Mouse (Mus musculus): ENCODE measurements at regions not wholly inside any gene's neighbourhood (a gene's known extent, or its start where the extent isn't known, plus 50 kb on each side); places are given as distances from the start of the nearest gene placed in this dataset.
A peak's percentile ranks its signal among the peaks of the same experiment; 100 is the strongest.

DNA sequence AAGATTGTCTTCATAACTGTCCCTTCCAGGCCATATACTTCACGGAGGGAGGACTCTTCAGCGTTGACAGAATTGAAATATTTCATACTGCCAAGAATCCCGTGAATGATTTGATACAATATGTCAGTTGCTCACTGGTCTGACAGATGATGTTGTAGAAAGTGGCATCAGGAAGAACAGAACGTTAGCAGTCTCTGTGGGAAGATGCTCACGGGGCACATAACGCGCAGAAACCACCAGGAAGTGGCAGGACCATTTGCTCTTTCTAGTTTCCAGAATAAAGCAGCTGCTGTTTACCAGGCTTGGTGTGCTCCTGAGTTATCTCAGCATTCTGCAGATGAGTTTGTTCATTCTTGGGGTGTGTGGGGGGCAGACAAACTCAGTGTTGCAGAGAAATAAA is 206.0 kb downstream of the Lurap1l start:
- no peak for DNase-seq
- TF ChIP-seq CTCF (IDR thresholded peaks at IDR 0.05; ENCODE audit: borderline replicate concordance, insufficient read depth, low read depth, low read length) (no peak), POLR2A (IDR thresholded peaks at IDR 0.05; ENCODE audit: borderline replicate concordance, insufficient read depth, low read length) (no peak)

GRCm38 (mm10) chr4:81124155-81124554 is 213.7 kb downstream of the Lurap1l start:
- Histone ChIP-seq H3K27me3 (ENCODE audit: control insufficient read depth, insufficient read depth, low read length) (no peaks in the 10 kb centered on the region; the same call in 1 of the 2 replicates), H3K27ac (ENCODE audit: insufficient read depth, low read length) (no peak overlapping the region), H3K4me1 (ENCODE audit: control insufficient read depth, insufficient read depth, low read length) (no peaks in the 10 kb centered on the region), H3K4me3 (replicated peaks; ENCODE audit: insufficient read depth, low read depth, low read length) (no peak overlapping the region)
- WGBS, result 56% methylated on average over 3 of the region's 3 CpGs
- no peak for DNase-seq
- TF ChIP-seq CTCF (IDR thresholded peaks at IDR 0.05; ENCODE audit: borderline replicate concordance, insufficient read depth, low read depth, low read length) (no peak), POLR2A (IDR thresholded peaks at IDR 0.05; ENCODE audit: borderline replicate concordance, insufficient read depth, low read length) (no peak)

More for the DNA sequence above, 206.0 kb downstream of the Lurap1l start:
- Histone ChIP-seq H3K4me1 (ENCODE audit: control insufficient read depth, insufficient read depth, low read length) (no peaks in the 10 kb centered on the region), H3K4me3 (replicated peaks; ENCODE audit: insufficient read depth, low read depth, low read length) (no peak overlapping the region), H3K27ac (ENCODE audit: insufficient read depth, low read length) (no peak overlapping the region), H3K27me3 (ENCODE audit: control insufficient read depth, insufficient read depth, low read length) (no peaks in the 10 kb centered on the region)
- WGBS, result 29% methylated on average over 7 of the region's 7 CpGs

GRCm38 (mm10) chr4:81129874-81130273 is 219.4 kb downstream of the Lurap1l start:
- no peak for DNase-seq

DNA sequence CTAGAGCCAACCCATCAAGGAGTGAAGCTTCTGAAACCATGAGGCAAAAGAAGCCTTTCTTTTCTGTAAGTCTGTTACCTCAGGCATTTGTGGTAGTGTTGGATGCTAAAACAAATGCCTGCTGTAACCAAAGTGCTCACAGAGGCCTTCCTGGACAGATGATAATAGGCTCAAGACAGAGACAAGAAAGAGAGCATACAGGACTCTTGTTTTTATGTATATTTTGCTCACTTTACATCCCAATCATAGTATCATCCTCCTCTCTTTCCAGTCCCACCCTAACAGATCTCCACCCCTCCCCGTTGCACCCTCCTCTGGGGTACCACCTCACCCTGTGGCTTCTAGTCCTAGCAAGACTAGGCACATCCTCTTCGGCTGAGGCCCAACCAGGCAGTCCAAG is 262.7 kb downstream of the Lurap1l start:
- H3K27me3 ChIP-seq (ENCODE audit: control insufficient read depth, insufficient read depth, low read length), result no peaks in the 10 kb centered on the region
- TF ChIP-seq CTCF (IDR thresholded peaks at IDR 0.05; ENCODE audit: borderline replicate concordance, insufficient read depth, low read depth, low read length) (no peak), POLR2A (IDR thresholded peaks at IDR 0.05; ENCODE audit: borderline replicate concordance, insufficient read depth, low read length) (no peak)
- DNase-seq, result no peak
- WGBS, result 81% methylated on average over 2 of the region's 2 CpGs
- H3K27ac ChIP-seq (ENCODE audit: insufficient read depth, low read length), result no peak overlapping the region
- H3K4me3 ChIP-seq (replicated peaks; ENCODE audit: insufficient read depth, low read depth, low read length), result no peak overlapping the region
- H3K4me1 ChIP-seq (ENCODE audit: control insufficient read depth, insufficient read depth, low read length), result no peaks in the 10 kb centered on the region

More at GRCm38 (mm10) chr4:81129874-81130273, 219.4 kb downstream of the Lurap1l start:
- TF ChIP-seq CTCF (IDR thresholded peaks at IDR 0.05; ENCODE audit: borderline replicate concordance, insufficient read depth, low read depth, low read length) (no peak), POLR2A (IDR thresholded peaks at IDR 0.05; ENCODE audit: borderline replicate concordance, insufficient read depth, low read length) (no peak)
- Histone ChIP-seq H3K27ac (ENCODE audit: insufficient read depth, low read length) (no peak overlapping the region), H3K4me3 (replicated peaks; ENCODE audit: insufficient read depth, low read depth, low read length) (no peak overlapping the region), H3K27me3 (ENCODE audit: control insufficient read depth, insufficient read depth, low read length) (no peaks in the 10 kb centered on the region; the same call in 1 of the 2 replicates), H3K4me1 (ENCODE audit: control insufficient read depth, insufficient read depth, low read length) (no peaks in the 10 kb centered on the region)
- 47% methylated on average over 2 of the region's 2 CpGs for WGBS

GRCm38 (mm10) chr4:81177443-81178041 is 265.1 kb downstream of the Mpdz start:
- 89% methylated on average over 11 of the region's 11 CpGs for WGBS
- H3K27me3 ChIP-seq (ENCODE audit: control insufficient read depth, insufficient read depth, low read length), result no peaks in the 10 kb centered on the region
- no peaks in the 10 kb centered on the region for H3K4me1 ChIP-seq (ENCODE audit: control insufficient read depth, insufficient read depth, low read length)
- DNase-seq, result no peak
- no peak overlapping the region for H3K4me3 ChIP-seq (replicated peaks; ENCODE audit: insufficient read depth, low read depth, low read length)
- no peak for TF ChIP-seq POLR2A (IDR thresholded peaks at IDR 0.05; ENCODE audit: borderline replicate concordance, insufficient read depth, low read length)
- TF ChIP-seq CTCF (IDR thresholded peaks at IDR 0.05; ENCODE audit: borderline replicate concordance, insufficient read depth, low read depth, low read length), result no peak
- H3K27ac ChIP-seq (ENCODE audit: insufficient read depth, low read length), result no peak overlapping the region

- H3K27me3 ChIP-seq (ENCODE audit: control insufficient read depth, insufficient read depth, low read length), result no peaks in the 10 kb centered on the region
- no peak overlapping the region for H3K4me3 ChIP-seq (replicated peaks; ENCODE audit: insufficient read depth, low read depth, low read length)
- no peak for TF ChIP-seq CTCF (IDR thresholded peaks at IDR 0.05; ENCODE audit: borderline replicate concordance, insufficient read depth, low read depth, low read length)
- TF ChIP-seq POLR2A (IDR thresholded peaks at IDR 0.05; ENCODE audit: borderline replicate concordance, insufficient read depth, low read length), result no peak
- 79% methylated on average over 14 of the region's 14 CpGs for WGBS
- DNase-seq, result no peak
- H3K27ac ChIP-seq (ENCODE audit: insufficient read depth, low read length), result no peak overlapping the region
- H3K4me1 ChIP-seq (ENCODE audit: control insufficient read depth, insufficient read depth, low read length), result no peaks in the 10 kb centered on the region
Measured at GRCm38 (mm10) chr4:81178047-81178781, 264.4 kb downstream of the Mpdz start.

- Histone ChIP-seq H3K27ac (ENCODE audit: insufficient read depth, low read length) (no peak overlapping the region), H3K27me3 (ENCODE audit: control insufficient read depth, insufficient read depth, low read length) (no peaks in the 10 kb centered on the region), H3K4me3 (replicated peaks; ENCODE audit: insufficient read depth, low read depth, low read length) (no peak overlapping the region), H3K4me1 (ENCODE audit: control insufficient read depth, insufficient read depth, low read length) (no peaks in the 10 kb centered on the region)
- DNase-seq, result peak; percentile 79 to 82
- under 1% methylated on average over 12 of the region's 12 CpGs for WGBS
- TF ChIP-seq CTCF (IDR thresholded peaks at IDR 0.05; ENCODE audit: borderline replicate concordance, insufficient read depth, low read depth, low read length) (peak; percentile 96), POLR2A (IDR thresholded peaks at IDR 0.05; ENCODE audit: borderline replicate concordance, insufficient read depth, low read length) (no peak)
Measured at GRCm38 (mm10) chr4:81178782-81179135, 263.9 kb downstream of the Mpdz start.

DNA sequence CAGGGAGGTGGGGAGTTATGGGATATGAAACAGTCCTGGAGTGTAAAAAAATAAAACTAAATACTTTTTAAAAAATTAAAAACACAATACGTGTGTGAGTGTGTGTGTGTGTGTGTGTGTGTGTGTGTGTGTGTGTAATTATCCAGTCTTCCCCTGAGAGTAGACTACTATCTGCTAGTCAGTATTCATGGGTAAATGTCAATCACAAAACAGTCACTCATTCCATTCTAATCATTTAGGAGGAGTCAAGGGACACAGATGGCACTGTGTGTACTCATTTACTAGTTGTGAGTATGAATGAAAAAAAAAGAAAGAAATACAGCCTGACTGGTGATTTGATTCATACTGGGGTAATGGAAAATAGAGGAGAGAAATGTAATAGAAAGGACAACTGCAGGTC is 226.5 kb downstream of the Mpdz start:
- no peak overlapping the region for H3K4me3 ChIP-seq (replicated peaks; ENCODE audit: insufficient read depth, low read depth, low read length)
- no peak overlapping the region for H3K27ac ChIP-seq (ENCODE audit: insufficient read depth, low read length)
- H3K27me3 ChIP-seq (ENCODE audit: control insufficient read depth, insufficient read depth, low read length), result no peaks in the 10 kb centered on the region
- no peak for DNase-seq
- no peaks in the 10 kb centered on the region for H3K4me1 ChIP-seq (ENCODE audit: control insufficient read depth, insufficient read depth, low read length)
- 96% methylated on average over 1 of the region's 1 CpGs for WGBS
- TF ChIP-seq CTCF (IDR thresholded peaks at IDR 0.05; ENCODE audit: borderline replicate concordance, insufficient read depth, low read depth, low read length) (no peak), POLR2A (IDR thresholded peaks at IDR 0.05; ENCODE audit: borderline replicate concordance, insufficient read depth, low read length) (no peak)

Data from cerebellum, adult 2 months (tissue).